Mouse (Mus musculus) brain, adult 10 weeks (tissue): Measurements from ENCODE around the gene Rell1. TPM values are rescaled to one million over a fixed set of nuclear protein-coding genes. Genes with fewer than 3 reads are reported as not detected.

ENCODE experiments used
- polyA plus RNA-seq: library from polyadenylated mRNA; stranded (reverse); fragments of 350-450 nt; fragmentation: Illumina TruSeq; extraction: RNeasy Lipid Tissue Mini Kit (QIAGEN cat#74804); gene quantifications from one replicate; pipeline ENCODE4 v1.2.3, GENCODE M21; 2015; ENCODE audit warnings: low read depth, low replicate concordance

Rell1 gene
- polyA plus RNA-seq, result 10.9 TPM

DNA sequence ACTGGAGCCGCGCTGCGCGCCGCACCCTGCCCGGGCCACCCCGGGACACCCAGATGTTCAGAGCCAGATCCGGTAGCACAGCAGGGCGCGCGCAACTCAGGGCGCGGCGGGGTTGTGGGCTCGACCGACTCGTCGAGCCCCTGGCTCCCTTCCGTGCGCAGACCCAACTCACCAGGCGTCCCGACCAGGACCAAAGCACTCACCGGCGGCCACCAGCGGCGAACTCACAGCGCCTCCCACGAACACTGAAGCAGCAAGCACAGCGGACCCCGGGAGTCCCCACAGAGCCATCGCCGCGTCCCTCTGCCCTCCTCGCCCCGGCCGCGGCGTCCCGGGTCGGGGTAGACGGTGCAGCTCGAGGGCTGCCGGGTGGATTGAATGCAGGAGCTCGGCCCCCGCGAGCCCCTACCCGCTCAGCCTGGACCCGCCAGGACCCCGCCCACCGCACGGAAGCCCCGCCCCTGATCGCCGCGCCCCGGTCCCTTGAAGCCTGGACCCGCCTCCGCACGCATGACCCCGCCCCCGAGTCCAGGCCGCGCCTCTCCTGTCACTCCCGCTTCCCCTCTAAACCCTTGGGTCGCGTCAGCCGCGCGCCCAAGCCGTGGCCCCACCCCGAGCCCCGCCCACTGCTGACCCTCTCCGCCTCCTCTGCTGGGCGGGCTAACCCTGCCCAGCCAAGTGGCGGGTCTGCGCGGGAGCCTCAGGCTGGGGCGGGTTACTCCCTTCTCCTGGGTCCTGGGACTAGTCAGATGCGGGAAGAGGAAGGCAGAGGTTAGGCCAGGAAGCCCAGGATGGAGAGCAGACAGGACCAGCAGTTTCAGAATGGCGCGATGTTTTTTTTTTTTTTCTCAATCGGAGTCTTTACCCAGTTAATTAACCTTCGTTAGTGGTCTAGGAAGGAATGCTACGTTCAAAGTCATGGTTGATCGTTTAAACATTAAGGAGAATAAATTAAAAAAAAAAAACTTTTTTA is at the start of gene Rell1:
Gene Rell1 (minus strand): TSS at position 455 of the 973 bp plus-strand sequence.

Other genes with a start within 250 kb of the Rell1 start
- 5.3 TPM for gene 0610040J01Rik, start 156.5 kb downstream of the Rell1 start, polyA plus RNA-seq
- 8.0 TPM for gene Pgm2, start 124.1 kb upstream of the Rell1 start, polyA plus RNA-seq
- gene Tbc1d1, start 187.4 kb upstream of the Rell1 start, polyA plus RNA-seq, result 12.9 TPM